Mouse (Mus musculus) adrenal gland, adult (tissue): ENCODE results near the gene Slc1a7.

Source experiments
- DNase-seq, 2 experiments: peaks; one replicate each; pipeline ENCODE4 v3.0.0; 2022 to 2023; ENCODE audit warnings: low spot score in 1 of 2; ENCODE audit not compliant: inconsistent age in 2 of 2

Gene Slc1a7

DNA sequence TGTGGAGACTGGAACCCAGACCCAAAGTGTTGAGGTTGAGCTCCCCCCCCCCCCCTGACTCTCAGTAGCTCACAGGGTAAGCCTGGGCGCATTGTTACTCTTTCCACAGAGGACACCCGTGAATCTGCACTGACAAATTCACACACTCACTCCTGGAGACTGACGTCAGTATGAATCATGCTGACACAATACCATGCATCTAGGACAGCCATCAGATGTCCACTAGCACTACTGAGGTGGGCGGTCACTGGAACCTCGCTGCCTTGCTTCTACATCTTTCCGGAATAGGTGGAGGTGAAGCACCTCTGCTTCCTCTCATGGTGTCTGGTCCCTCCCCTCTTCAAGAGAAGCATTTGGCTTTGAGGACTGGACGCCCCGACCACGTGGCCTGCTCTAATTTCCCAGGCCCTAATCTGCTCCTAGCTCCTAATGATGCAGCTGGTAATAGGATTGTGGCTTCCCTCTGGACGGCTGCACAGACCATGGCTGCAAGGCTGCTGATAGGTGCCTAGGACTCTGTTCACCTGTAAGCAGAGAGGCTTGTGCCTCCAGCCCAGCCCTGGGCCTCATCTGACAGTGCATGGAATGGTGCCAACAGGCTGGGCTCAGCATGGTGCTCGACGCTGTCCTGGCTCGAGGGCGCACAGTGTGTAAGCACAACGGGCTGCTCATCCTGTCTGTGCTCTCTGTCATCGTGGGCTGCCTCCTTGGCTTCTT is at the start of gene Slc1a7:
TSS of gene Slc1a7 (plus strand) at position 367 of the 717 bp plus-strand sequence.
- peak in 1 of 2 experiments; percentile 53 for DNase-seq

DNA sequence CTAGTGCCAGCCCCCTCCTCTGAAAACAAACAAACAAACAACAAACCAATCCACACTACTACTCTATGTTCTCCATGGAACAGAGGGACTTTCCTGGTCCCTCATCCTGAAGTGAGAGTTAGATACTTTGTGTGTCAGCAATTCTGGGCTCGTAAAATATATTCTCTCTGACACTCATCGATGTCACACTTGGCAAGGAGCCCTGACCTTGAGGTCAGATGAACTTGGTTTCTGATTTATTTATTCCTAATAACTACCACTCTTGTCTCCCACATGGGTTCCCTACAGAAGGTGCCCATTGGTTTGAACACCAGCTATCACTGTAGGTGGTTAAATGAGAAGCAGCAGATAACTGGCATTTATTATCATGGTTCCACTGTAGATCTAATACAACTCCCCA is 47.8 kb upstream of the Slc1a7 start:
- peak; percentile 63 to 86 for DNase-seq

DNA sequence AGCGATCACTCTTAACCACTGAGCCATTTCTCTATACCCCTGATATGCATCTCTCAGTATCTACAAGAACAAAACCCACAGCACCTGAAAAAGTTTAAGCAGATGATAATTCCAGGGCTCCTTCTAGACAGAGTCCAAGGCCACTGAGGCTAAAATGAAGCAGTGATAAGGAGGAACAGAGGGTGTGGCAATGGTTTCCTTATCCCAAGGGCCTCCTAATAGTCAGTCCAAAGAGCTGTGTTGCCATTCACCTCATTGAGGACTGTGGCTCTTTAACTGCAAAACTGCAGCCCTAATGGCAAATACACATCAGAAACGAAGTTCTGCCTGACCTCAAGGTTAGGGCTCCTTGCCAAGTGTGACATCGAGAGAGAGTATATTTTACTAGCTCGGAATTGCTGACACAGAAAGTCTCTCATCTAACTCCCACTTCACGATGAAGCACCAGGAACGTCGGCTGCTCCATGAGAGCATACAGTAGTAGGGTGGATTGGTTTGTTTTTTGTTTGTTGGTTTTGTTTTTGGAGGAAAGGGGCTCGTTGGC is 46.9 kb upstream of the Slc1a7 start:
- DNase-seq = peak; percentile 75 to 91

- DNase-seq = peak; percentile 26 to 77
These were observed 46.2 kb upstream of the Slc1a7 start for GRCm38 (mm10) chr4:107921952-107922351.

GRCm38 (mm10) chr4:107923145-107923802 is 44.9 kb upstream of the Slc1a7 start, which contains the start of gene Cpt2:
Gene Cpt2 (minus strand): TSS chr4:107923610.
- peak; percentile 95 to 98 for DNase-seq

- no peak for DNase-seq
These were observed 44.3 kb upstream of the Slc1a7 start for GRCm38 (mm10) chr4:107923803-107924194.

GRCm38 (mm10) chr4:107928269-107928668 is 39.9 kb upstream of the Slc1a7 start:
- no peak for DNase-seq

DNA sequence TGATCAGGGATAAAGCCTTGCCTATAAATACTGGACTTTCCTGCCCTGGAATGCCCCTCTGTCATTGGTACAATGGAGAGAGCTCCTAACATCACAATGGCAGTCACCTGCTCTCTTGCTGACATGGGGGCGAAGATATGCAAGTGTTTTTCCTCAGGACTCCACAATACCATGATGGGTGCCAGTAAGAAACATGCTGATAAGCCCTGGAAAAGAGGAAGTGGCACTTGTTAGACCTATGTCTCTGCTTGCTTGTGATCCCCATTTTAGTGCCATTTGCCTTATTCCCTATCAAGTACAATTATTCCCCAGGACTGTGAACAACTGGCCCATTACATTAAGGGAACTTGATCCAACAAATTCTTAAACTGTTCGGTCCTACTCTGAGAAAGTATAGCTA is 39.4 kb upstream of the Slc1a7 start:
- no peak for DNase-seq

DNA sequence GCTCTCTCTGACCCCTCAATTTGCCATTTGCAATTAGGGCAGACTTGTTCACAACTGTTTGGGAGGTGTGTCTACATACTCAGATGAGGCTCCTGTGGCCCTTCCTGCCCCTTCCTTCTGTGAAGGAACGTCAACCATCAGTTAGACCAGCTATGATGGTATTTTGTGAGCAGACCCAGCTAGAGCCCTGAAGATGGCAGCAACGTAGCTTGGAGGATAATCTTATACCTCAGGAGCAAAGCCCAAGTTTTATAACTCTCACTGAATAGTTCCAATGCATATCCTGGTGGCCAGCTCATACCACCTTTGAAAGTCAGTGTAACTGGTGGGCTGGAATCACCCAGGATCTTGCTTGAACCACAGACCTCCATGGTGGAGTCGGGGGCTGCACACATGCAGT is 36.7 kb upstream of the Slc1a7 start:
- DNase-seq = no peak

GRCm38 (mm10) chr4:107933239-107933638 is 34.9 kb upstream of the Slc1a7 start:
- no peak for DNase-seq

- no peak for DNase-seq
These were observed 32.9 kb upstream of the Slc1a7 start for GRCm38 (mm10) chr4:107935254-107935653.

- DNase-seq = peak; percentile 50 to 78
These were observed 30.8 kb upstream of the Slc1a7 start for GRCm38 (mm10) chr4:107937338-107937737.

DNA sequence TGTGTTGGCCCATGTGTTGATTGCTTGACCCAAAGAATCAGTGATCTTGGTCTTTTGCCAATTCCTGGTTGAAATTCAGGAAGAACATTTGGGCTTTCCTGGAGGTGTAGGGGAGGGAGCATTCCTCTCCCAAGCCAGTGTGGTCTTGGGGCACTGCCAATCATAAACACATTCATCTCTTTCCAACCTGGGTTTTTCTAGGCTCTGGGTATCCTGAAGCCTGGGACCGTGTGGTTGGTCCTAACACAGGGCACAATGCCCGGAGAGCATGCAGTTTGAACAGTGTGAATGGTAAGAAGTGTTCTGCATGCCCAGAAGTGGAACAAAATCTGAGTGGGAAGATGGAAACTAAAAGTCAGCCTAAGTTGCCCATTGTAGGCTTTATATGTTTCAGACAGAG is 30.0 kb upstream of the Slc1a7 start:
- DNase-seq = peak in 1 of 2 experiments; percentile 27

- DNase-seq = no peak
These were observed 25.4 kb upstream of the Slc1a7 start for GRCm38 (mm10) chr4:107942741-107943140.

DNA sequence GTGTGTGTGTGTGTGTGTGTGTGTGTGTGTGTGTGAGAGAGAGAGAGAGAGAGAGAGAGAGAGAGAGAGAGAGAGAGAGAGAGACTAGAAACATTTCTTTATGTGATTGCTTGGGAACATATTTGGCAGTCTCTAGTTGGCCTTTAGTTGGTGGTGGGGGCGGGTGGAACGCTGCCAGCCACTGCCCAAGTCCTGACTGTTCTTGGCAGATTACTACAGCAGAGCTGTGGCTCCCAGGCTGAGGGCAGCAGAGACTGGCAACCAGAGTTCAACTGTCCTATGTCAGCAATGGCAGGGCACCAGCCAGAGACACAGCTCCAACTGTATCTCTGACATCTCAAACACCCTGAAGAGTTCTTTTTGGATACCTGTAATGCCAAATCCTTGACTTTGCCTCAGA is 24.0 kb upstream of the Slc1a7 start:
- no peak for DNase-seq

DNA sequence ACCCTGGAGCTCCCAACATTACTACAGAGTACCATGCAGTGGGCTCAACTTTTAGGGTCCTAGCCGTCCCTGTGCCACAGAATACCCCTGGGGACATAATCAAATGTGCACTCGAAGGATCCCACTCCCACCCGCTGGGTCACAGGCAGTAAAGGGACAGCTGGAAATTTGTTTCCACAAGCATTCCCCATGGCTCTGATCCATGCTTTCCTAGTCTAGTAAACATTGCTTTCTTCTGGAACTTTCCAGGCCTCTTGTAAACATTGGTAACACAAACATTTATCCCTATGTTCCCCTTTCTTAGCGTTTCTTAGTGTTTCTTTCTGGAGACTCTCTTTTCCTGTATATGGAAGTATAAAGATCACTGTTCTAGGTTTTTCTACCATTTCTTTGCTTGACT is 18.2 kb upstream of the Slc1a7 start:
- DNase-seq = no peak

- DNase-seq = peak in 1 of 2 experiments; percentile 42
These were observed 15.3 kb upstream of the Slc1a7 start for GRCm38 (mm10) chr4:107952845-107953244.

DNA sequence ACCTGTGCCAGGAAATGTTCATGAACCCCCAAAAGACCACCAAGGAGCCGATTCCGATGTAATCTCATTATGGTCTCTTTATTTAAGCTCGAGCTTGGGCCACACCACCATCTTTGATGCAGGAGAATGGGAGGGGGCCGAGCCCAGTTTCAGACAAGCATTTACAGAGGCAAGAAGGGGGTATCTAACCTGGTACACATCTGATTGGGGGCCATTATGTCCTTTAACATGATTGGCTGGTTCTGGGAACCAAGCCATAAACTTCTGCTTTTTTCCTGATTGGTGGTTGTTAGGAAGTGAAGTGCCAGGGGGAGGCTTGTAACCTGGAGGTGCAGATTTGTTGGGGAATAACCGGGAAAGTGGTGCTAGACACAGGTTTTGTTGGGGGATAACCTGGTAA is 12.4 kb upstream of the Slc1a7 start:
- no peak for DNase-seq

DNA sequence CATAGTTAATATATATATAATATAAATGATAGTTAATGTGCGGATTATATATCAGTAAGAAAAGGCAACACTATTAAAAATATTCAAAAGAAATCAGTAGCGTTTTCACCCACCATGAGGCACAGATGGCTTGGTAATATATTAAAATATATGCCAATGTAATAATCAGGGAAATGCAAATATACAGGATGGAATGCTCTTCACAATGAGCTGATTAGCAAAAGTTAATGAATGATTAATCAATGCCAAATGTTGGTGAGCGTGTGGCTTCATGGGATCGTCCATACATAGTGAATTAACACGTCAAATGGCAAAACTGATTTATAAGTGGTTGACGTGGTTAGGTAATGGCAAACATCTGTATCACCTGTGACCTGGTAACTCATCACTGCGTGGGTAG is 9.6 kb upstream of the Slc1a7 start:
- DNase-seq = no peak

DNA sequence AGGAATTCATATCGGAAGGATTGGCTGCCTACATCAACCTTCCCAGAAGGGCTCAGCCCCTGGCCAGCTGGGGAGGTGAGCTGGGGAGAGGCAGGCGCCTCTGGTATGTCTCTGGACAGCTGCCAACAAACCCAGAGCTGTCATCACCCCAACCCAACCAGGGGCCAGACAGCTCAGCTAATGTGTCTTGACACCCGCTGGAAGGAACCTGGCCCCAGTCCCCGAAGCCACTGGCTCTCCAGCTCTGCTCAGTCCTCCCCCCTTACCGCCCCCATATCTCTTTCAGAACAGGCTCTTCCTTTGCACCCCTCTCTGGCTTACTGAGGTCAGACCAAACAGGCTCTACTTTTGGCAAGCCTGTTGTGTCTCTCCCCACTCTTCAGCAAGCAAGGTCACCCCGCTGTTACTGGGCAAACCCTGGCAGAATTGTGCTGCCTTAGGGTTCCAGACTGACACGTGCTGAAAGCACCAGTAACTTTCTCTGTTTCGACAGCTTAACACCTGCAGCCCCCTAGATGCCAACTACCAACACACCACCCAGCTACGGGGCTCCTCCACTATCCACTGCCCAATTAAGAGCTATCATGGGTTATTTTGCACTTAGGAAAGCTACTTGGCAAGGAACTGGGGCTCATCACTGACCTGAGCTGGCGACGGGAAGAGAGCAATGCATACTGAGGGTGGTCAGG is 5.9 kb upstream of the Slc1a7 start:
- peak; percentile 28 to 69 for DNase-seq

- no peak for DNase-seq
These were observed 5.3 kb upstream of the Slc1a7 start for GRCm38 (mm10) chr4:107962792-107963191.
